Mouse (Mus musculus) gastrocnemius, postnatal 25 days (tissue): ENCODE measurements around the gene Mcpt2. TPM values are rescaled to one million over a fixed set of nuclear protein-coding genes. Genes with fewer than 3 reads are reported as not detected.
"Not testable (repeated sequence)": the region's sequence is repeated elsewhere in the genome, so short reads cannot be mapped to it uniquely, and the experiment has no call there.

ENCODE experiments used
- DNase-seq: peaks from one replicate; pipeline ENCODE4 v3.0.0; 2022
- long read RNA-seq, 2 experiments: library from polyadenylated mRNA; stranded (forward); transcript quantifications; one replicate each; pipeline ENCODE4 v2.0.0; 2021
- microRNA-seq, 2 experiments: library from miRNA; unstranded; fragments of <30 nt; microRNA quantifications; one replicate each; pipeline ENCODE4 v1.2.0; 2021; ENCODE audit warnings: borderline replicate concordance in 2 of 2
- total RNA-seq, 2 experiments: library from RNA; stranded (reverse); gene quantifications; 1 replicate in 1 of 2; 2 replicates in 1 of 2; pipeline ENCODE4 v1.2.3; 2021

Mcpt2 gene
- total RNA-seq, result not detected
- long read RNA-seq, experiment 1, result 0 reads
- long read RNA-seq, experiment 2, result 0 reads

DNA sequence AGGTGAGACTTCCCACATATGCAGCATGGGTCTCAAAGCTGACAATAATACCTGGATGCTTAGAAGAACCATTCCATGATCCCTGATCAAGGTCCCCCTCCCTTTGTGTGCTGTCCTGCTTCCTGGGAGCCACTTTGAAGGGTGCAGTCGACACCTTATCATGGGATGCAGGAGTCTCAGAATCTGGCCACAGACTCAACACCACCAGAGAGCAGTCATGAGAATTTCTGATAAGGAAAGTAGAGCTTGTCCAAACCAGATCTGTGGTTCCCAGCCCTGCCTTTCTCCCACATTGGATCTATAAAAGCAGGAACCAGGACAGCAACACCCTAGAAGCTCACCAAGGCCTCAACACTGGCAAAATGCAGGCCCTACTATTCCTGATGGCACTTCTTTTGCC lies at the start of gene Mcpt2:
Mcpt2 (plus strand) TSS at position 250 of the 400 bp plus-strand sequence.
- DNase-seq, result not testable (repeated sequence)

DNA sequence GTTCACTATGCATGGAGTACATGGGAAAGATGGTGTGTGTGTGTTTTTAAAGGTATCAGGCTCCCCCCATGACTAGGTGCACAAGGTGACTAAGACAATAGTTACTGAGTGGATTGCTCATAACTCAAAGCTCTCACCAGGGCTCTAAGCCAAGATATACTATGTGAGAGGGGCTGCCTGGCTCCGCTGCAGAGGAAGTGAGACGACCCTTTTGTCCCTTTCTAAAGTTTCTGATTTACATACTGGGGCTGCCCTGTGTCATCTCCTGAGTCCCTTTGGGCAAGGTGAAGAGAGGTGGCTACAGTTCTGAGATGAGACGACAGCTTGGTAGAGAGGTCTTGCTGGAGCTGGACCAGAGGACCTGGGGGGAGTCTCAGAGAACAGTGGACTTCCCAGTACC lies 28.7 kb upstream of the Mcpt2 start:
- DNase-seq, result no peak

GRCm38 (mm10) chr14:56013924-56014323 lies 27.9 kb upstream of the Mcpt2 start:
- DNase-seq, result no peak

DNA sequence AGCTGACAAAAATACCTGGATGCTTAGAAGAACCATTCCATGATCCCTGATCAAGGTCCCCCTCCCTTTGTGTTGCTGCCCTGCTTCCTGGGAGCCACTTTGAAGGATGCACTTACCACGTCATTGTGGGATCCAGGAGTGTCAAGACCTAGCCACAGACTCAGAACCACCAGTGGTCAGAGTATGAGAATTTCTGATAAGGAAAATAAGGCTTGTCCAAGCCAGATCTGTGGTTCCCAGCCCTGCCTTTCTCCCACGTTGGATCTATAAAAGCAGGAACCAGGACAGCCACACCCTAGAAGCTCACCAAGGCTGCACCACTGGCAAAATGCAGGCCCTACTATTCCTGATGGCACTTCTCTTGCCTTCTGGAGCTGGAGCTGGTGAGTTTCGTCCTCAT lies 24.2 kb upstream of the Mcpt2 start, which contains the start of gene Mcpt1:
Mcpt1 (plus strand) TSS at position 301 of the 400 bp plus-strand sequence.
- not testable (repeated sequence) for DNase-seq

DNA sequence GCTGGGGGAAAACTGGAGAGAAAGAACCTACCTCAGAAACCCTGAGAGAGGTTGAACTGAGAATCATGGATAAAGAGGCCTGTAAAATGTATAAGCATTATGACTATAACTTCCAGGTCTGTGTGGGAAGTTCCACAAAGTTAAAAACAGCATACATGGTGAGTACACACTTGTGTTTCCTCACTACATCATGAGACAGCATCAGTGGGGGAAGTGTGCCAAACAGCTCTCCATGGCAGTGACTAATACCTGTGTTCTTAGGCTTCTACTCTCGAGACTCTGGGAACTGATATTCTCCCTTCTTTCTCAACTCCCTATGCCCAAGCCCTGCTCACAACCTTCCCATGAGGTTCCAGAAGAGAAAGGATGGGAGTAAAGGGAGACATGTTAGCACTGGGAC lies 22.4 kb upstream of the Mcpt2 start:
- DNase-seq, result no peak

DNA sequence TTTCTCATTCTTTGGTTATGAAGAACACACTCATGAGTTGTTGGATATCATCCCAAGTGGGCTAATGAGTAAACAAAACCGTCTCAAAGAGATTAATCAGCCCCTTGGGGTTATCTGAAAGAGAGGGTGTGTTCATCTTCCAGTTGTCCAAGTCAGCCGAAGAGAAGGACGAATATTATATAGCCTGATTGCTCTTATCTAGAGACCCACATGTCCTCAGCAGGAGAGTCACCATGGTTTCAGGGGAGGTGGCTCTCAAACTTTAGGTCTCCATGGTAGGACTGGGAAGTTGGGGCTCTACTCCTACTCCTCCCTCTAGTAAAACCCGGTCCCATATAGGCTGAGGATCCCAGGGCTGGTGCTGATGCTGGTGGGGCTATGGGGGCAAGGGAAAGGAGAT lies 20.5 kb upstream of the Mcpt2 start:
- DNase-seq, result not testable (repeated sequence)

DNA sequence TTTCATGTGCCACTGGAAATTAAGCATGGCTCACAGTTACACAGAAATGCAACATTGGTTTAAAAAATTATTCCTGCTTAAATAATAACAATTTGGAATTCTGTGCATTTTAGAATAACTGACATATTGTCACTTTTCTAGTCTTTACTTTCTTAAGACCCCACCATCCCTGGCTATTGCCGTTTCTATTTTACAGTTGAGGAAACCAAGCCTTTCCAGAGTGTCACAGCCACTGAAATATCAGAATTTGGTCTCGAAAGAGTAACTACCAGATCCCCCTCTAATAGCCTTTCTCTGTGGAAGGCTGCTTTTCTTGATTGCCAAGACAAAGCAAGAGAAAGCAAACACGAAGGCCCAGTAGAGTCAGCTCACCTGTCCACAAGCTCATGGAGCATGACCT lies 11.4 kb upstream of the Mcpt2 start, which contains the start of gene Mcpt9:
Mcpt9 (minus strand) TSS at position 101 of the 400 bp plus-strand sequence.
- DNase-seq, result not testable (repeated sequence)

DNA sequence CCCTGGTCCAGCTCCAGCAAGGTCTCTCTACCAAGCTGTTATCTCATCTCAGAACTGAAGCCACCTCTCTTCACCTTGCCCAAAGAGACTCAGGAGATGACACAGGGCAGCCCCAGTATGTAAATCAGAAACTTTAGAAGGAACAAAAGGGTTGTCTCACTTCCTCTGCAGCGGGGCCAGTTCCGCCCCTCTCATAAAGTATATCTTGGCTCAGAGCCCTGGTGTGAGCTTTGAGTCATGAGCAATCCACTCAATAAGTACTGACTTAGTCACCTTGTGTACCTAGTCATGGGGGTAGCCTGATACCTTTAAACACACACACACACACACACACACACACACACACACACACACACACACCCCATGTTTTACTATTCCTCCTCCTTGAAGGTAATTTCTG lies 7.4 kb upstream of the Mcpt2 start:
- no peak for DNase-seq

DNA sequence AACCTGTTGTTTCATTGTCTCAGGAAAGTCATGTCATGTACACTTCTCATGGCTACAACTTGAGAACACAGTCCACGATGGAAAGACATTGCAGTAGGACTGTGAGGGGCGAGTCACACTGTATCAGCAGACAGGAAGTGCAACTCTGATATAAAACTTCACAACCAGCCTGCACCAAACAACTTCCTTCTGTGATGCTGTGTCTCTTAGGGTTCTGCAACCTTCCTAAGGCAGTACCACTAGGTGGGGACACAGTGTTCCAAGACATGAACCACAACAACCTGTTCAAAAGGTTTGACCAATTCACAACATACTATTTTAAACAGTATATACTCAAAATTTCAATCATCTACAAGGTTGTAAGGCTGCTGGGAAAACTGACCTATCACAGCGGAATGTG lies 13.6 kb downstream of the Mcpt2 start:
- no peak for DNase-seq

GRCm38 (mm10) chr14:56057722-56058121 lies 15.9 kb downstream of the Mcpt2 start:
- DNase-seq, result no peak

DNA sequence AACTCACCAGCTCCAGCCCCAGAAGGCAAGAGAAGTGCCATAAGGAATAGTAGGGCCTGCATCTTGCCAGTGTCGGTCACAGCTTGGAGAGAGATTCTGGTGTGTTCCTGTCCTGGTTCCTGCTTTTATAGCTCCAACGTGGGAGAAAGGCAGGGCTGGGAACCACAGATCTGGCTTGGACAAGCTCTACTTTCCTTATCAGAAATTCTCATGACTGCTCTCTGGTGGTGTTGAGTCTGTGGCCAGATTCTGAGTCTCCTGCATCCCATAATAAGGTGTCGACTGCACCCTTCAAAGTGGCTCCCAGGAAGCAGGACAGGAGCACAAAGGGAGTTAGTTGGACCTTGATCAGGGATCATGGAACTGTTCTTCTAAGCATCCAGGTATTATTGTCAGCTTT lies 20.4 kb downstream of the Mcpt2 start, which contains the start of gene Mcpt4:
Mcpt4 (minus strand) TSS at position 101 of the 400 bp plus-strand sequence.
- not testable (repeated sequence) for DNase-seq

GRCm38 (mm10) chr14:56082016-56082415 lies 40.2 kb downstream of the Mcpt2 start:
- no peak for DNase-seq

DNA sequence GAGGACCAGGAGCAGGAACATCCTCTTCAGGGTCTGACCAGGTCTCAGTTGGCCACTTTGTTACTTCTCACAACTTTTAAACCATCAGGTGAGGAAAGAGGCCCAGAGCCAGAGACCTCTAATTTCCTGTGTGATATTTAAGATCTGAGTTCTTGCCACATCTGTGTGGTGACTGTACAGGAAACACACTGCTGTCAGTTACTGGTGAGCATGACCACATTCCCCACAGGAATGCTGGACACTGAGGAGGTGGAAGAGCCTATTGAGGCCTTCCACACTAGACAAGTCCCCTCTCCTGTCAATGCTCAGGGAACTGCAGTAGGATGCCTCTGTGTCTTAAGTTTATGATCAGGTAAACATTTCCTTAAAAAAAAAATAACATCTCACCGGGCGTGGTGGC lies 43.3 kb downstream of the Mcpt2 start, which contains the start of gene Mcpt8:
Mcpt8 (minus strand) TSS at position 107 of the 400 bp plus-strand sequence.
- DNase-seq, result no peak

DNA sequence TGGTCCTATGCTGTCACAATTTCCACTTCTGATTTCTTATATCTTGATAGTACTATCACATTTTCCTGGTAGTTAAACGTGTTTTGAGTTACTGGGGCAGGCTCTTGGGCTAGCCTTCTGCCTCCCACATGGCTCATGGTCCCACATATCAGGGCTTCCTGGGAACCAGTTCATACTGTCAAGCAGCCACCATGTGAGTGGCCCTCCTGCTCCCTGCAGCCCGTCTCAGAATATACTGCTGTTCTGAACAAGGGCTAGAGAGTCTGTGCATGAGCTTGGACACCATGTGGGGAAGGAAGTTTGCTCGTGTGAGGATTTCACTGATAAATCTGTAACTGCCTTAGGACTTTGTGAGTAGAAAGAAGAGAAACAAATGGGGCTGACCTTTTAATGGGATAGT lies 44.9 kb downstream of the Mcpt2 start:
- no peak for DNase-seq

DNA sequence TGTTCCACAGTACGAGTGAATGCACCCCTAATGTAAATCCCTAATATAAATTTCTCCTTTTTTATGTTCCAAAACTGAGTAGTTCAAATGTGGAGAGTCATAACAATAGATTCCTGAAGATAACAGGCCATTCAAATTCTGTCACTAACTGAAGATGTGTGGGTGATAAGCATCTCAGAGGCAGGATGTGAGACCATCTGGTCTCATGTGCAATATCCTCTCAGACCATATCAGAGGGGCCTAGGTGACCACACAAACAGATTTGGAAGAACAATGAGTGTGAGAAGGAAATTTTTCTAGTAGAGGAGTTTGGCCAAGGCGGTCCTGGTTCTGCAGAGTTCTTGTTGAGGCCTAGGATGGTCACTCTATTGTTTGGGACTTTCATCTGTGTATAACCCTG lies 51.5 kb downstream of the Mcpt2 start:
- DNase-seq, result no peak

Small RNA genes within 50 kb of the gene (microRNA-seq; reads per million reads assigned to microRNA genes)
- gene Mir6949, result 0 reads per million in 2 experiments

Other genes starting within 250 kb of the Mcpt2 start
- 1 to 10 TPM; 3.2 to 5.9 TPM for gene Nfatc4, start 218.9 kb upstream of the Mcpt2 start, total RNA-seq
- gene Nynrin, start 188.0 kb upstream of the Mcpt2 start, total RNA-seq, result 1 to 10 TPM; 2.6 to 4.1 TPM
- not detected for gene Cbln3, start 157.6 kb upstream of the Mcpt2 start, total RNA-seq
- gene Khnyn, start 157.1 kb upstream of the Mcpt2 start, total RNA-seq, result 1 to 10 TPM; 7.0 to 9.1 TPM
- gene Sdr39u1, start 141.7 kb upstream of the Mcpt2 start, total RNA-seq, result 10 to 100 TPM; 95.7 to 98.1 TPM
- gene Cma1, start 97.4 kb upstream of the Mcpt2 start, total RNA-seq, result 1 to 10 TPM; 2.7 to 4.1 TPM
- gene Cma2, start 91.1 kb upstream of the Mcpt2 start, total RNA-seq, result not detected
- gene Mcpt1, start 24.1 kb upstream of the Mcpt2 start, total RNA-seq, result not detected
- not detected for gene Mcpt9, start 11.5 kb upstream of the Mcpt2 start, total RNA-seq
- gene Mcpt4, start 20.3 kb downstream of the Mcpt2 start, total RNA-seq, result 1 to 10 TPM; 2.7 to 5.8 TPM
- not detected for gene Mcpt8, start 43.2 kb downstream of the Mcpt2 start, total RNA-seq
- not detected for gene Ctsg, start 60.5 kb downstream of the Mcpt2 start, total RNA-seq
- not detected for gene Gzme, start 78.6 kb downstream of the Mcpt2 start, total RNA-seq
- not detected for gene Gzmd, start 90.6 kb downstream of the Mcpt2 start, total RNA-seq
- not detected for gene Gzmg, start 117.5 kb downstream of the Mcpt2 start, total RNA-seq
- gene Gzmn, start 132.6 kb downstream of the Mcpt2 start, total RNA-seq, result not detected
- not detected for gene Gzmf, start 169.4 kb downstream of the Mcpt2 start, total RNA-seq
- gene Gzmc, start 192.6 kb downstream of the Mcpt2 start, total RNA-seq, result not detected
- not detected for gene Gzmb, start 220.2 kb downstream of the Mcpt2 start, total RNA-seq